Mouse (Mus musculus) megakaryocyte, embryonic 14.5 days (primary cell): ENCODE results near the gene Dnhd1.

Experiments
- FLI1 ChIP-seq: IDR thresholded peaks from 2 replicates; pipeline ENCODE4 v1.6.1; 2012; ENCODE audit warnings: low read length, inconsistent platforms, mixed read lengths
- GATA1 ChIP-seq: IDR thresholded peaks from 3 replicates; pipeline ENCODE4 v1.6.1; 2012; ENCODE audit warnings: mixed read lengths, low read length, inconsistent platforms, borderline replicate concordance

- TF ChIP-seq GATA1 = no peak
- no peak for TF ChIP-seq FLI1
These were observed 18.1 kb upstream of the Dnhd1 start for GRCm38 (mm10) chr7:105632551-105632972.
